In genomic region chr9:71283156-71283555, GRCm38 (mm10) we compare ENCODE assay signal across 17 mouse cellular contexts.
DNase-seq lines count a peak whose midpoint lies in the region.
"Had no signal": no experiment of that assay in that cellular context is flagged by ENCODE, and none has a peak within 500 bp of the region (broad histone marks: within the 10 kb centered on the region; RNA-seq: fewer than 3 reads in every experiment).

No protein-coding gene starts in this region.

- no peak overlapping the region for H3K27ac ChIP-seq in heart, embryonic 10.5 days

- H3K36me3 ChIP-seq in heart, embryonic 10.5 days: no peaks in the 10 kb centered on the region
- H3K36me3 ChIP-seq: G1E had no signal

- peak; percentile 64 for DNase-seq in heart, adult 11 months
- no peak for DNase-seq in heart, adult 9 months (ENCODE audit: low spot score in 2 of 2)
- DNase-seq in heart, embryonic 10.5 days (ENCODE audit: low spot score): peak; percentile 57
- no peak for DNase-seq in heart, postnatal 36 days
- DNase-seq: adrenal gland, adult 2 months; adrenal gland, adult 8-10 months; adrenal gland, postnatal 10 days; adrenal gland, postnatal 14 days; adrenal gland, postnatal 25 days; adrenal gland, postnatal 36 days; B cell, adult 2 months; cerebellum, adult 11 months; cerebellum, adult 11-12 months; cerebellum, adult 18-20 months had no signal

- WGBS in heart, embryonic 10.5 days: 86% methylated on average over 7 of the region's 7 CpGs

- no peaks in the 10 kb centered on the region for H3K9me3 ChIP-seq in heart, embryonic 10.5 days
- H3K9me3 ChIP-seq: G1E had no signal

- H3K4me3 ChIP-seq in heart, embryonic 10.5 days: no peak overlapping the region

- H3K4me1 ChIP-seq in heart, embryonic 10.5 days: no peaks in the 10 kb centered on the region

- intact Hi-C loops in heart, postnatal 36 days (cut with DNase I): no loop called here

- H3K27me3 ChIP-seq in heart, embryonic 10.5 days (ENCODE audit: insufficient read depth, poor library complexity, severe bottlenecking): no peaks in the 10 kb centered on the region
- H3K27me3 ChIP-seq: CH12.LX, Patski had no signal

Comparison
In these comparisons a context has a peak if more than half of its experiments do, and no peak if none do; other contexts are left out.
1. DNase-seq: peak in heart, adult 11 months (single experiment) and heart, embryonic 10.5 days (single experiment); none in heart, adult 9 months (0 of 2) and heart, postnatal 36 days (0 of 2).